Mouse (Mus musculus): ENCODE results near the gene Sprr2h. TPM values are rescaled to one million over a fixed set of nuclear protein-coding genes. Genes with fewer than 3 reads are reported as not detected.

Sprr2h gene
- not detected for total RNA-seq (2021)
- long read RNA-seq, experiment 1: 0 reads
- long read RNA-seq, experiment 2: 0 reads

GRCm38 (mm10) chr3:92385385-92385784, at the start of gene Sprr2h:
Gene Sprr2h (plus strand): TSS chr3:92385685.
- no peak for DNase-seq

GRCm38 (mm10) chr3:92336278-92336677, 49.2 kb upstream of the Sprr2h start:
- no peak for DNase-seq

GRCm38 (mm10) chr3:92338840-92339239, 46.6 kb upstream of the Sprr2h start, which contains the start of gene Sprr2d:
Gene Sprr2d (plus strand): TSS chr3:92339140.
- no peak for DNase-seq

GRCm38 (mm10) chr3:92351843-92352242, 33.6 kb upstream of the Sprr2h start, which contains the start of gene Sprr2e:
Gene Sprr2e (plus strand): TSS chr3:92352143.
- DNase-seq: no peak

- DNase-seq: no peak
These were observed 23.9 kb upstream of the Sprr2h start for GRCm38 (mm10) chr3:92361619-92362018.

GRCm38 (mm10) chr3:92364887-92365286, 20.6 kb upstream of the Sprr2h start, which contains the start of gene Sprr2f:
Gene Sprr2f (plus strand): TSS chr3:92365187.
- DNase-seq: no peak

GRCm38 (mm10) chr3:92373613-92374012, 11.9 kb upstream of the Sprr2h start:
- no peak for DNase-seq

GRCm38 (mm10) chr3:92394301-92394700, 8.8 kb downstream of the Sprr2h start:
- no peak for DNase-seq

GRCm38 (mm10) chr3:92407691-92408090, 22.2 kb downstream of the Sprr2h start, which contains the start of gene Sprr2i:
Gene Sprr2i (plus strand): TSS chr3:92407991.
- DNase-seq: no peak

- no peak for DNase-seq
These were observed 32.3 kb downstream of the Sprr2h start, which contains the start of gene Sprr2j-ps for GRCm38 (mm10) chr3:92417782-92418181. Gene Sprr2j-ps (plus strand): TSS chr3:92418082.

- no peak for DNase-seq
These were observed 43.8 kb downstream of the Sprr2h start, which contains the start of gene Gm9774 for GRCm38 (mm10) chr3:92429323-92429722. Gene Gm9774 (minus strand): TSS chr3:92429423.

- DNase-seq: no peak
These were observed 46.8 kb downstream of the Sprr2h start, which contains the start of gene Sprr2k for GRCm38 (mm10) chr3:92432282-92432681. Gene Sprr2k (plus strand): TSS chr3:92432582.

Other genes starting within 250 kb of the Sprr2h start
- gene Lelp1, start 242.9 kb upstream of the Sprr2h start, total RNA-seq (2021): not detected
- not detected for gene Sprr2a1, start 169.9 kb upstream of the Sprr2h start, total RNA-seq (2021)
- not detected for gene Sprr2a2, start 169.8 kb upstream of the Sprr2h start, total RNA-seq (2021)
- not detected for gene Sprr2a3, start 100.3 kb upstream of the Sprr2h start, total RNA-seq (2021)
- not detected for gene Sprr2b, start 69.1 kb upstream of the Sprr2h start, total RNA-seq (2021)
- not detected for gene Sprr2d, start 46.5 kb upstream of the Sprr2h start, total RNA-seq (2021)
- not detected for gene Sprr2e, start 33.5 kb upstream of the Sprr2h start, total RNA-seq (2021)
- gene Sprr2f, start 20.5 kb upstream of the Sprr2h start, total RNA-seq (2021): not detected
- gene Sprr2i, start 22.3 kb downstream of the Sprr2h start, total RNA-seq (2021): not detected
- not detected for gene Sprr2j-ps, start 32.4 kb downstream of the Sprr2h start, total RNA-seq (2021)
- 1 to 10 TPM; 3.9 to 5.8 TPM for gene Gm9774, start 43.7 kb downstream of the Sprr2h start, total RNA-seq (2021)
- gene Sprr2k, start 46.9 kb downstream of the Sprr2h start, total RNA-seq (2021): not detected
- not detected for gene Sprr1b, start 53.1 kb downstream of the Sprr2h start, total RNA-seq (2021)
- not detected for gene Sprr3, start 73.0 kb downstream of the Sprr2h start, total RNA-seq (2021)
- gene Sprr1a, start 100.2 kb downstream of the Sprr2h start, total RNA-seq (2021): not detected
- not detected for gene Sprr4, start 114.8 kb downstream of the Sprr2h start, total RNA-seq (2021)
- gene 2310046K23Rik, start 148.8 kb downstream of the Sprr2h start, total RNA-seq (2021): not detected
- not detected for gene Ivl, start 188.1 kb downstream of the Sprr2h start, total RNA-seq (2021)
- gene Smcp, start 203.3 kb downstream of the Sprr2h start, total RNA-seq (2021): not detected
- not detected for gene 2210017I01Rik, start 221.8 kb downstream of the Sprr2h start, total RNA-seq (2021)
- not detected for gene Lce6a, start 236.0 kb downstream of the Sprr2h start, total RNA-seq (2021)